In genomic region chr19:46471324-46472093, GRCm38 (mm10) we compare ENCODE assay signal across 9 mouse cellular contexts. TPM values are rescaled to one million over a fixed set of nuclear protein-coding genes. Genes with fewer than 3 reads are reported as not detected.
DNase-seq lines count a peak whose midpoint lies in the region; TF ChIP-seq lines count a peak whose summit lies in the region.
"Had no signal": no experiment of that assay in that cellular context is flagged by ENCODE, and none has a peak within 500 bp of the region (broad histone marks: within the 10 kb centered on the region; RNA-seq: fewer than 3 reads in every experiment).

No protein-coding gene starts in this region.

- no peak for DNase-seq in left cerebral cortex, adult 2 months (ENCODE audit: extremely low spot score in 1 of 2, low spot score in 2 of 2)
- no peak for DNase-seq in left cerebral cortex, adult 18-20 months (ENCODE audit: low spot score in 2 of 2)
- DNase-seq in brain, embryonic 14.5 days (ENCODE audit: low read depth) = peak; percentile 62
- peak; percentile 54 for DNase-seq in hindbrain, embryonic 10.5 days (ENCODE audit: low spot score)
- DNase-seq in midbrain, embryonic 10.5 days (ENCODE audit: low spot score) = peak; percentile 64
- no peak for DNase-seq in testis, postnatal 10 days (ENCODE audit: low spot score)
- no peak for DNase-seq in urinary bladder, adult 2 months (ENCODE audit: low spot score)
- no peak for DNase-seq in right cerebral cortex, postnatal 25 days

- H3K27me3 ChIP-seq in hindbrain, embryonic 10.5 days (ENCODE audit: insufficient read depth, poor library complexity, severe bottlenecking) = no peaks in the 10 kb centered on the region
- no peaks in the 10 kb centered on the region for H3K27me3 ChIP-seq in midbrain, embryonic 10.5 days (ENCODE audit: low read depth, poor library complexity, severe bottlenecking)
- H3K27me3 ChIP-seq: liver, embryonic 15.5 days had no signal

- TF ChIP-seq POLR2A in brain, embryonic 14.5 days (IDR thresholded peaks at IDR 0.05; ENCODE audit: borderline replicate concordance, extremely low read depth, insufficient read depth, insufficient read length, poor library complexity, severe bottlenecking) = no peak

- no peak for TF ChIP-seq CTCF in left cerebral cortex, adult 2 months (IDR thresholded peaks at IDR 0.05)
- TF ChIP-seq CTCF in brain, embryonic 14.5 days (IDR thresholded peaks at IDR 0.05; ENCODE audit: borderline replicate concordance, extremely low read depth, insufficient read depth, insufficient read length) = no peak

- intact Hi-C loops in left cerebral cortex, adult 2 months (cut with DNase I) = no loop called here

- no peaks in the 10 kb centered on the region for H3K9me3 ChIP-seq in hindbrain, embryonic 10.5 days
- no peaks in the 10 kb centered on the region for H3K9me3 ChIP-seq in midbrain, embryonic 10.5 days (replicated peaks)
- H3K9me3 ChIP-seq: liver, embryonic 15.5 days had no signal

- 17% methylated on average over 10 of the region's 10 CpGs for WGBS in hindbrain, embryonic 10.5 days
- WGBS in midbrain, embryonic 10.5 days = 16% methylated on average over 10 of the region's 10 CpGs

- H3K4me1 ChIP-seq in hindbrain, embryonic 10.5 days (replicated peaks) = peaks cover 56% of the 10 kb centered on the region
- H3K4me1 ChIP-seq in midbrain, embryonic 10.5 days = peaks cover 66% of the 10 kb centered on the region

- no peak overlapping the region for H3K4me3 ChIP-seq in left cerebral cortex, adult 2 months
- H3K4me3 ChIP-seq in hindbrain, embryonic 10.5 days = 0 out of 2 replicates have a peak overlapping the region, but pooled peaks have one; percentile 3
- H3K4me3 ChIP-seq in midbrain, embryonic 10.5 days = 0 out of 2 replicates have a peak overlapping the region, but pooled peaks have one; percentile 5
- H3K4me3 ChIP-seq: liver, embryonic 15.5 days had no signal

- H3K36me3 ChIP-seq in hindbrain, embryonic 10.5 days = peaks cover 67% of the 10 kb centered on the region
- peaks cover 62% of the 10 kb centered on the region for H3K36me3 ChIP-seq in midbrain, embryonic 10.5 days
- H3K36me3 ChIP-seq: liver, embryonic 15.5 days had no signal

- peak overlapping the region; percentile 70 for H3K27ac ChIP-seq in left cerebral cortex, adult 2 months
- H3K27ac ChIP-seq in hindbrain, embryonic 10.5 days = peak overlapping the region; percentile 81
- H3K27ac ChIP-seq in midbrain, embryonic 10.5 days (replicated peaks) = peak overlapping the region; percentile 65

RNA-seq across cellular contexts. Expression of gene Trim8, which starts 30.0 kb away (rescaled TPM):
- 100 to 1,000 TPM; 114 to 121 TPM for total RNA-seq in left cerebral cortex, adult 2 months (2021)
- 100 to 1,000 TPM; 119 to 120 TPM for total RNA-seq in left cerebral cortex, adult 18-20 months (2021)
- polyA plus RNA-seq in brain, embryonic 14.5 days (2012; rRNA removed) = 35.3 and 63.0 TPM in 2 replicates
- polyA plus RNA-seq in hindbrain, embryonic 10.5 days (2016; fragmentation: Nextera tagmentation; extraction: Ambion mirVana) = 26.5 and 30.0 TPM in 2 replicates
- polyA plus RNA-seq in midbrain, embryonic 10.5 days (2016; fragmentation: Nextera tagmentation; extraction: Ambion mirVana) = 24.6 and 27.8 TPM in 2 replicates
- 17.2 and 25.2 TPM in 2 replicates for polyA plus RNA-seq in urinary bladder, adult 2 months (2012; rRNA removed)

Comparison
In these comparisons a context has a peak if more than half of its experiments do, and no peak if none do; other contexts are left out.
1. DNase-seq: peak in brain, embryonic 14.5 days (single experiment), hindbrain, embryonic 10.5 days (single experiment) and midbrain, embryonic 10.5 days (single experiment); none in left cerebral cortex, adult 2 months (0 of 2), left cerebral cortex, adult 18-20 months (0 of 2), testis, postnatal 10 days (single experiment), urinary bladder, adult 2 months (single experiment) and right cerebral cortex, postnatal 25 days (single experiment).
2. Peak in every context shown above with its lines, with median percentiles within 50 percentile points of each other: H3K27ac ChIP-seq.